ENCODE assay signal across 9 mouse cellular contexts in genomic region chr12:104406454-104406885, GRCm38 (mm10). TPM values are rescaled to one million over a fixed set of nuclear protein-coding genes. Genes with fewer than 3 reads are reported as not detected.
DNase-seq lines count a peak whose midpoint lies in the region; ATAC-seq and TF ChIP-seq lines count a peak whose summit lies in the region.
"Had no signal": no experiment of that assay in that cellular context is flagged by ENCODE, and none has a peak within 500 bp of the region (broad histone marks: within the 10 kb centered on the region; RNA-seq: fewer than 3 reads in every experiment).

Gene Serpina3n, plus strand, starts transcription at chr12:104406729.

- no peak for ATAC-seq in hindbrain, embryonic 15.5 days (ENCODE audit: low FRiP score, low read depth)
- ATAC-seq in hindbrain, embryonic 12.5 days (ENCODE audit: low FRiP score): no peak
- 0 out of 2 replicates have a peak, but pooled peaks have one; percentile 12 for ATAC-seq in stomach, postnatal 0 days (ENCODE audit: low FRiP score, low TSS enrichment)
- ATAC-seq in forebrain, embryonic 11.5 days (replicated peaks; ENCODE audit: low FRiP score): no peak

- no peak within 1 kb of the TSS for H3K4me3 ChIP-seq in hindbrain, embryonic 15.5 days
- H3K4me3 ChIP-seq in hindbrain, embryonic 12.5 days: no peak within 1 kb of the TSS
- no peak within 1 kb of the TSS for H3K4me3 ChIP-seq in stomach, postnatal 0 days (ENCODE audit: low read depth, low read length)
- H3K4me3 ChIP-seq in forebrain, embryonic 11.5 days (ENCODE audit: low read depth, low read length): no peak within 1 kb of the TSS
- H3K4me3 ChIP-seq: limb, embryonic 12.5 days had no signal

- 0 out of 2 replicates have a peak within 1 kb of the TSS, but pooled peaks have one; percentile 15 for H3K27ac ChIP-seq in hindbrain, embryonic 15.5 days (replicated peaks)
- H3K27ac ChIP-seq in hindbrain, embryonic 12.5 days: no peak within 1 kb of the TSS
- no peak within 1 kb of the TSS for H3K27ac ChIP-seq in stomach, postnatal 0 days (replicated peaks)
- no peak within 1 kb of the TSS for H3K27ac ChIP-seq in forebrain, embryonic 11.5 days (ENCODE audit: low read depth, low read length)
- H3K27ac ChIP-seq: limb, embryonic 12.5 days had no signal

- H3K27me3 ChIP-seq in hindbrain, embryonic 15.5 days: no peaks in the 10 kb centered on the region
- H3K27me3 ChIP-seq in hindbrain, embryonic 12.5 days: no peaks in the 10 kb centered on the region
- no peaks in the 10 kb centered on the region for H3K27me3 ChIP-seq in stomach, postnatal 0 days (ENCODE audit: control insufficient read depth, insufficient read depth, low read length)
- no peaks in the 10 kb centered on the region for H3K27me3 ChIP-seq in forebrain, embryonic 11.5 days (ENCODE audit: control insufficient read depth, insufficient read depth, low read length)

- no peak for DNase-seq in urinary bladder, adult 2 months (ENCODE audit: low spot score)
- no peak for DNase-seq in urinary bladder, postnatal 10 days (ENCODE audit: low spot score)
- peak; percentile 32 to 78 for DNase-seq in layer of hippocampus, adult 18-20 months (ENCODE audit: low spot score in 2 of 2)
- no peak for DNase-seq in stomach, postnatal 0 days (ENCODE audit: low spot score)
- DNase-seq in forebrain, embryonic 11.5 days (ENCODE audit: low spot score): no peak

- H3K9me3 ChIP-seq in hindbrain, embryonic 15.5 days: no peaks in the 10 kb centered on the region
- H3K9me3 ChIP-seq in hindbrain, embryonic 12.5 days (replicated peaks): no peaks in the 10 kb centered on the region
- H3K9me3 ChIP-seq in stomach, postnatal 0 days (ENCODE audit: control insufficient read depth, low read length): no peaks in the 10 kb centered on the region
- H3K9me3 ChIP-seq in forebrain, embryonic 11.5 days (ENCODE audit: control insufficient read depth, low read length): no peaks in the 10 kb centered on the region
- H3K9me3 ChIP-seq: limb, embryonic 12.5 days had no signal

- H3K36me3 ChIP-seq in hindbrain, embryonic 15.5 days: no peaks in the 10 kb centered on the region
- H3K36me3 ChIP-seq in hindbrain, embryonic 12.5 days: no peaks in the 10 kb centered on the region
- H3K36me3 ChIP-seq in stomach, postnatal 0 days (ENCODE audit: control insufficient read depth, insufficient read depth, low read length): no peaks in the 10 kb centered on the region
- H3K36me3 ChIP-seq in forebrain, embryonic 11.5 days (ENCODE audit: control insufficient read depth, insufficient read depth, low read length): no peaks in the 10 kb centered on the region
- H3K36me3 ChIP-seq: limb, embryonic 12.5 days had no signal

- no peak within 1 kb of the TSS for H3K9ac ChIP-seq in hindbrain, embryonic 15.5 days
- no peak within 1 kb of the TSS for H3K9ac ChIP-seq in hindbrain, embryonic 12.5 days
- H3K9ac ChIP-seq in stomach, postnatal 0 days (ENCODE audit: low read length): no peak within 1 kb of the TSS
- no peak within 1 kb of the TSS for H3K9ac ChIP-seq in forebrain, embryonic 11.5 days (ENCODE audit: low read length)
- H3K9ac ChIP-seq: limb, embryonic 12.5 days had no signal

- 0 out of 2 replicates have a peak, but pooled peaks cover 6% of the 10 kb centered on the region for H3K4me1 ChIP-seq in hindbrain, embryonic 15.5 days (replicated peaks)
- no peaks in the 10 kb centered on the region for H3K4me1 ChIP-seq in hindbrain, embryonic 12.5 days
- no peaks in the 10 kb centered on the region for H3K4me1 ChIP-seq in stomach, postnatal 0 days (replicated peaks; ENCODE audit: control insufficient read depth, insufficient read depth)
- H3K4me1 ChIP-seq in forebrain, embryonic 11.5 days (replicated peaks; ENCODE audit: control insufficient read depth, insufficient read depth, low read length): no peaks in the 10 kb centered on the region
- H3K4me1 ChIP-seq: limb, embryonic 12.5 days had no signal

- WGBS in hindbrain, embryonic 15.5 days: 51% methylated on average over 4 of the region's 4 CpGs
- 69% methylated on average over 4 of the region's 4 CpGs for WGBS in hindbrain, embryonic 12.5 days
- 38% methylated on average over 4 of the region's 4 CpGs for WGBS in stomach, postnatal 0 days
- WGBS in forebrain, embryonic 11.5 days: 73% methylated on average over 4 of the region's 4 CpGs

- no peak for TF ChIP-seq EP300 in stomach, postnatal 0 days (optimal IDR thresholded peaks at IDR 0.05)

- H3K4me2 ChIP-seq in hindbrain, embryonic 15.5 days: peak within 1 kb of the TSS; percentile 29
- no peak within 1 kb of the TSS for H3K4me2 ChIP-seq in hindbrain, embryonic 12.5 days (replicated peaks)
- no peak within 1 kb of the TSS for H3K4me2 ChIP-seq in stomach, postnatal 0 days (replicated peaks; ENCODE audit: low read depth)
- H3K4me2 ChIP-seq in forebrain, embryonic 11.5 days (ENCODE audit: low read depth, low read length, severe bottlenecking): no peak within 1 kb of the TSS
- H3K4me2 ChIP-seq: limb, embryonic 12.5 days had no signal

- no peak for TF ChIP-seq CTCF in stomach, postnatal 0 days (IDR thresholded peaks at IDR 0.05; ENCODE audit: low read depth)

RNA-seq across cellular contexts. Expression of gene Serpina3n, which starts in this region (rescaled TPM):
- 1.7 TPM in 2 replicates for polyA plus RNA-seq in hindbrain, embryonic 15.5 days (2015; fragmentation: Nextera tagmentation; extraction: Ambion mirVana)
- 0.17 and 0.18 TPM in 2 replicates for polyA plus RNA-seq in hindbrain, embryonic 12.5 days (2016; fragmentation: Nextera tagmentation; extraction: Ambion mirVana)
- 95.8 and 133 TPM in 2 replicates for polyA plus RNA-seq in urinary bladder, adult 2 months (2012; rRNA removed)
- 10 to 100 TPM; 85.3 to 87.4 TPM for total RNA-seq in layer of hippocampus, adult 18-20 months (2021)
- polyA plus RNA-seq in stomach, postnatal 0 days (2015; fragmentation: Nextera tagmentation; extraction: Ambion mirVana): 0.53 and 1.6 TPM in 2 replicates
- polyA plus RNA-seq in forebrain, embryonic 11.5 days (2014; fragmentation: Nextera tagmentation; extraction: Ambion mirVana): not detected in 2 replicates
- total RNA-seq: MEL had no signal
- polyA plus RNA-seq: limb, embryonic 12.5 days had no signal

Comparison
In these comparisons a context has a peak if more than half of its experiments do, and no peak if none do; other contexts are left out.
1. RNA of gene Serpina3n (polyA plus RNA-seq): 95.8 to 133 TPM in urinary bladder, adult 2 months; 1.7 TPM in hindbrain, embryonic 15.5 days, 0.53 to 1.6 TPM in stomach, postnatal 0 days, 0.17 to 0.18 TPM in hindbrain, embryonic 12.5 days and not detected in forebrain, embryonic 11.5 days; every median in the first group is over 10 times any median in the second.
2. DNase-seq: peak in layer of hippocampus, adult 18-20 months (2 of 2); none in urinary bladder, adult 2 months (single experiment), urinary bladder, postnatal 10 days (single experiment), stomach, postnatal 0 days (single experiment) and forebrain, embryonic 11.5 days (single experiment).